Mouse (Mus musculus) hindbrain, embryonic 10.5 days (tissue): ENCODE measurements around the gene 2700081O15Rik. TPM values are rescaled to one million over a fixed set of nuclear protein-coding genes. Genes with fewer than 3 reads are reported as not detected.
"Not testable (repeated sequence)": the region's sequence is repeated elsewhere in the genome, so short reads cannot be mapped to it uniquely, and the experiment has no call there.

Source experiments
- DNase-seq: peaks from one replicate; pipeline ENCODE4 v3.0.0-alpha.2; 2017; ENCODE audit warnings: low spot score
- H3K27ac ChIP-seq: fragments of 300-500 bp; sonication (generic); 2 replicates; pipeline ENCODE4 v1.5.1; 2016; ENCODE audit warnings: mild to moderate bottlenecking, moderate library complexity
- H3K27me3 ChIP-seq: fragments of 300-500 bp; sonication (generic); 2 replicates; pipeline ENCODE4 v1.6.1; 2016; ENCODE audit warnings: mild to moderate bottlenecking; ENCODE audit not compliant: poor library complexity, insufficient read depth, severe bottlenecking
- H3K36me3 ChIP-seq: fragments of 300-500 bp; sonication (generic); 2 replicates; pipeline ENCODE4 v1.6.1; 2016; ENCODE audit warnings: mild to moderate bottlenecking, moderate library complexity
- H3K4me1 ChIP-seq: fragments of 300-500 bp; sonication (generic); replicated peaks from 2 replicates; pipeline ENCODE4 v1.6.1; 2016; ENCODE audit warnings: mild to moderate bottlenecking
- H3K4me3 ChIP-seq: fragments of 300-500 bp; sonication (generic); 2 replicates; pipeline ENCODE4 v1.5.1; 2016; ENCODE audit warnings: mild to moderate bottlenecking, moderate library complexity
- H3K9me3 ChIP-seq: fragments of 300-500 bp; sonication (generic); 2 replicates; pipeline ENCODE4 v1.6.1; 2016; ENCODE audit warnings: mild to moderate bottlenecking, moderate library complexity
- WGBS: fragments of 180-500 bp; shearing (Covaris S2); methylation state at CpG from one replicate; pipeline ENCODE4 v1.1.7; 2016; 5-methylcytosine and 5-hydroxymethylcytosine counted together
- polyA plus RNA-seq: library from polyadenylated mRNA; unstranded; fragments of >200 nt; fragmentation: Nextera tagmentation; extraction: Ambion mirVana; gene quantifications from 2 replicates; pipeline ENCODE4 v1.2.1, GENCODE M21; 2016

Gene 2700081O15Rik
- polyA plus RNA-seq, result 7.0 and 8.6 TPM in 2 replicates

- Histone ChIP-seq H3K27me3 (peaks cover 26% of the 10 kb centered on the region), H3K4me1 (peaks cover 55% of the 10 kb centered on the region), H3K9me3 (0 out of 2 replicates have a peak, but pooled peaks cover under 1% of the 10 kb centered on the region), H3K36me3 (peaks cover 26% of the 10 kb centered on the region), H3K27ac (peak within 1 kb of the TSS; percentile 100), H3K4me3 (peak within 1 kb of the TSS; percentile 90)
- DNase-seq, result peak; percentile 86
- WGBS, result under 1% methylated on average over 107 of the region's 107 CpGs
These were observed at the start of gene 2700081O15Rik for GRCm38 (mm10) chr19:7416834-7417735. 2700081O15Rik (plus strand) TSS chr19:7417625.

GRCm38 (mm10) chr19:7369469-7369868, 48.0 kb upstream of the 2700081O15Rik start:
- not testable (repeated sequence) for H3K4me1 ChIP-seq, H3K27me3 ChIP-seq, DNase-seq, H3K27ac ChIP-seq, H3K9me3 ChIP-seq, H3K4me3 ChIP-seq
- H3K36me3 ChIP-seq, result peaks cover 96% of the 10 kb centered on the region
- 93% methylated on average over 4 of the region's 4 CpGs for WGBS

GRCm38 (mm10) chr19:7374491-7374890, 42.9 kb upstream of the 2700081O15Rik start:
- Histone ChIP-seq H3K27me3 (no peaks in the 10 kb centered on the region), H3K4me1 (peaks cover 4% of the 10 kb centered on the region; the same call in 1 of the 2 replicates), H3K9me3 (no peaks in the 10 kb centered on the region), H3K4me3 (no peak overlapping the region), H3K36me3 (peaks cover 94% of the 10 kb centered on the region), H3K27ac (no peak overlapping the region)
- no peak for DNase-seq
- 96% methylated on average over 8 of the region's 8 CpGs for WGBS

DNA sequence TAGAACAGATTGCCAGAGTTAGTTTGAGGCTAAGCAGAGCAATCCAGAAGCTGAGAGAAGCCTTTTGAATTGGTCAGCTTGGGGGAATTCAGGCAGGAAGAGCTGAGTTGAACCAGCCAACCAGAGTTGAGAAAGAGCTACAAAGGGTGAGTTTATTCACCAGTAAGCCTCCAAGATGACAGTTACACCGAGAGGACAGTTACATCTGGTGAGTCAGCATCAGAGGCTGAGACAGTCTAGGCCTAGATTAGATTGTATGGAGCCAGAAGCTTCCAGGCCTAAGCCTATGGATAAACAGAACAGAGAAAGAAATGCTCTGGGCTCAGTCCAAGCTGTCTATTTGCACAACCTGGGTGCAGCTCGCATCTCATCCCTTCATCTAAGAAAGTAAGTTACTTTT, 39.8 kb upstream of the 2700081O15Rik start:
- 85% methylated on average over 2 of the region's 2 CpGs for WGBS
- H3K9me3 ChIP-seq, result no peaks in the 10 kb centered on the region

GRCm38 (mm10) chr19:7381906-7382247, 35.5 kb upstream of the 2700081O15Rik start:
- Histone ChIP-seq H3K27me3 (no peaks in the 10 kb centered on the region), H3K36me3 (peaks cover 47% of the 10 kb centered on the region), H3K9me3 (peaks cover 8% of the 10 kb centered on the region), H3K27ac (peak overlapping the region; percentile 99), H3K4me1 (peaks cover 41% of the 10 kb centered on the region), H3K4me3 (peak overlapping the region; percentile 92)
- no peak for DNase-seq
- 2% methylated on average over 8 of the region's 8 CpGs for WGBS

More for the DNA sequence above, 39.8 kb upstream of the 2700081O15Rik start:
- H3K36me3 ChIP-seq, result peaks cover 71% of the 10 kb centered on the region
- H3K27ac ChIP-seq, result no peak overlapping the region
- peaks cover 29% of the 10 kb centered on the region for H3K4me1 ChIP-seq
- DNase-seq, result no peak
- H3K27me3 ChIP-seq, result no peaks in the 10 kb centered on the region
- H3K4me3 ChIP-seq, result no peak overlapping the region

- no peaks in the 10 kb centered on the region for H3K27me3 ChIP-seq
- peaks cover 44% of the 10 kb centered on the region for H3K36me3 ChIP-seq
- H3K4me1 ChIP-seq, result peaks cover 41% of the 10 kb centered on the region
- H3K27ac ChIP-seq, result peak overlapping the region; percentile 99
- WGBS, result under 1% methylated on average over 60 of the region's 60 CpGs
- H3K4me3 ChIP-seq, result peak overlapping the region; percentile 92
- peaks cover 8% of the 10 kb centered on the region for H3K9me3 ChIP-seq
- DNase-seq, result peak; percentile 79
These were observed 35.0 kb upstream of the 2700081O15Rik start for GRCm38 (mm10) chr19:7382248-7382902.

DNA sequence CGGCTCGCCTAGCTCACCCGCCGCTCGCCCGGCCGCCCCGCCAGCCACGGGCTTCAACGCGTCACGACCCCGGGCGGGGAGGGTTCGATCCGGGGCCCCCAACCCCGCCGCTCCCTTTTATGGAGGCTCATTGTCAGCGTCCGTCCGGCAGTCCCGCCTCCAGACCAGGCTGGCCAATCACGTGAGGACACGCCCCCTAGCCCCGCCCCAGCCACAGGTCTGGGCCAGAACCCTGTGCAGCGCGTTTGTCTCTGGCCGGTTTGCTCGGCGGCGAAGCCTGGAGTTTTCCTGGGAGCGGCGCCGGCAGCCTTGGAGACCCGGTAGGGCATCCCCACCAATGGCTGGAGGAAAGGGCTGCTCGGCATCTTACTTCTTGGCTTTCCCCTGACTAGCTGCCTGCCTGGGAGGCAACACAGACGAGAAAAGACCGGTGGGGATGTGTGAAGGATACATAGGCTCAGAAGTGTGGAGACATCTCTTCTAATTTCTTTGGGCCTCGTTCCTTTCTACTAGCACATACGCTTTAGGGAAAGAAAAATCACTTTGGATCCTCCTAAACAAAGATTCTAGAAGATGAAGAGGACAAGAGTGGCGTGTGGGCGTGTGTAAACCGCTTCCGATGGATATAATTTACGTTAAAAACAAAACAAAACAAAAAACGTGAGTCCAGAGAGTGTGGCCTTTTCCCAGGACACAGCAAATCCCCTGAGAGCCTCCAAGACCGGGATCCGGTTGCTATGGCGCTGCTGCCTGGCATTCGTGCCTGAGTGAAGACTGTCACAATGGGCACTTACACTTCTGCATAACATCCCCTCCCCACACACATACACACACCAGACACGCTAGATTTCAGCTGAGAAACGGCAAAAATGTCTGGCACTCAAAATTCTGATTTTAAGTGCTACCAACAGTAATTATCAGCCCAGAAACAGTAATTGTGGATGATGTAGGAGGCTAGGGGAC, 34.2 kb upstream of the 2700081O15Rik start, which contains the start of gene Spindoc:
Spindoc (minus strand) TSS at position 92 of the 963 bp plus-strand sequence.
- peak within 1 kb of the TSS; percentile 92 for H3K4me3 ChIP-seq
- 1% methylated on average over 52 of the region's 52 CpGs for WGBS
- peaks cover 41% of the 10 kb centered on the region for H3K4me1 ChIP-seq
- DNase-seq, result peak; percentile 99
- peaks cover 36% of the 10 kb centered on the region for H3K36me3 ChIP-seq
- H3K9me3 ChIP-seq, result peaks cover 8% of the 10 kb centered on the region
- H3K27ac ChIP-seq, result peak within 1 kb of the TSS; percentile 99
- no peaks in the 10 kb centered on the region for H3K27me3 ChIP-seq

GRCm38 (mm10) chr19:7386042-7386441, 31.4 kb upstream of the 2700081O15Rik start:
- peaks cover 16% of the 10 kb centered on the region for H3K9me3 ChIP-seq
- no peaks in the 10 kb centered on the region for H3K27me3 ChIP-seq
- peaks cover 23% of the 10 kb centered on the region for H3K4me1 ChIP-seq
- H3K36me3 ChIP-seq, result peaks cover 15% of the 10 kb centered on the region
- no peak overlapping the region for H3K4me3 ChIP-seq
- DNase-seq, result no peak
- no peak overlapping the region for H3K27ac ChIP-seq
- WGBS, result 47% methylated on average over 2 of the region's 2 CpGs

- no peak for DNase-seq
- Histone ChIP-seq H3K4me1 (peaks cover 10% of the 10 kb centered on the region), H3K27ac (no peak overlapping the region), H3K9me3 (peaks cover 20% of the 10 kb centered on the region), H3K4me3 (no peak overlapping the region), H3K27me3 (no peaks in the 10 kb centered on the region), H3K36me3 (peaks cover 15% of the 10 kb centered on the region)
- WGBS, result 83% methylated on average over 6 of the region's 6 CpGs
These were observed 28.9 kb upstream of the 2700081O15Rik start for GRCm38 (mm10) chr19:7388488-7388887.

- H3K4me3 ChIP-seq, DNase-seq: not testable (repeated sequence)
- WGBS, result 83% methylated on average over 10 of the region's 10 CpGs
These were observed 20.3 kb upstream of the 2700081O15Rik start for GRCm38 (mm10) chr19:7396867-7397826.

GRCm38 (mm10) chr19:7398898-7399297, 18.5 kb upstream of the 2700081O15Rik start:
- WGBS, result 35% methylated on average over 24 of the region's 24 CpGs
- DNase-seq, H3K4me3 ChIP-seq, H3K36me3 ChIP-seq, H3K4me1 ChIP-seq, H3K27ac ChIP-seq: not testable (repeated sequence)
- Histone ChIP-seq H3K27me3 (peaks cover 15% of the 10 kb centered on the region), H3K9me3 (peaks cover 12% of the 10 kb centered on the region; the same call in 1 of the 2 replicates)

More at GRCm38 (mm10) chr19:7396867-7397826, 20.3 kb upstream of the 2700081O15Rik start:
- not testable (repeated sequence) for H3K4me1 ChIP-seq, H3K36me3 ChIP-seq, H3K27ac ChIP-seq
- peaks cover 15% of the 10 kb centered on the region for H3K27me3 ChIP-seq
- peaks cover 12% of the 10 kb centered on the region; the same call in 1 of the 2 replicates for H3K9me3 ChIP-seq
